Mouse (Mus musculus) stomach, postnatal 0 days (tissue): Measurements from ENCODE around the gene Isoc2a. TPM values are rescaled to one million over a fixed set of nuclear protein-coding genes. Genes with fewer than 3 reads are reported as not detected.

Experiments
- ATAC-seq: fragments of 200-750 bp; cut with Nextera tagmentation; 2 replicates; pipeline ENCODE4 v1.8.0; 2017; ENCODE audit not compliant: low FRiP score, low TSS enrichment
- DNase-seq: peaks from one replicate; pipeline ENCODE4 v3.0.0-alpha.2; 2016; ENCODE audit warnings: low spot score
- H3K27ac ChIP-seq: fragments of 300-500 bp; sonication (generic); replicated peaks from 2 replicates; pipeline ENCODE4 v1.5.1; 2014; ENCODE audit warnings: mild to moderate bottlenecking, control low read depth
- H3K27me3 ChIP-seq: fragments of 300-500 bp; sonication (generic); 2 replicates; pipeline ENCODE4 v1.6.1; 2014; ENCODE audit warnings: low read length; ENCODE audit not compliant: control insufficient read depth, insufficient read depth
- H3K36me3 ChIP-seq: fragments of 300-500 bp; sonication (generic); 2 replicates; pipeline ENCODE4 v1.6.1; 2014; ENCODE audit warnings: low read length, mixed read lengths; ENCODE audit not compliant: control insufficient read depth, insufficient read depth
- H3K4me1 ChIP-seq: fragments of 300-500 bp; sonication (generic); replicated peaks from 2 replicates; pipeline ENCODE4 v1.6.1; 2014; ENCODE audit warnings: antibody characterized with exemption; ENCODE audit not compliant: control insufficient read depth, insufficient read depth
- H3K4me2 ChIP-seq: fragments of 300-500 bp; sonication (generic); replicated peaks from 2 replicates; pipeline ENCODE4 v1.6.1; 2014; ENCODE audit warnings: low read depth, mild to moderate bottlenecking, control low read depth, moderate library complexity
- H3K4me3 ChIP-seq: fragments of 300-500 bp; sonication (generic); 2 replicates; pipeline ENCODE4 v1.5.1; 2014; ENCODE audit warnings: low read depth, low read length, control low read depth
- H3K9ac ChIP-seq: fragments of 300-500 bp; sonication (generic); 2 replicates; pipeline ENCODE4 v1.6.1; 2014; ENCODE audit warnings: mild to moderate bottlenecking, low read length, control low read depth, mixed read lengths
- H3K9me3 ChIP-seq: fragments of 300-500 bp; sonication (generic); 2 replicates; pipeline ENCODE4 v1.6.1; 2016; ENCODE audit warnings: low read length; ENCODE audit not compliant: control insufficient read depth
- CTCF ChIP-seq: IDR thresholded peaks from 2 replicates; pipeline ENCODE4 v1.5.1; 2016; ENCODE audit warnings: antibody characterized with exemption, low read depth, mild to moderate bottlenecking, moderate library complexity
- EP300 ChIP-seq: optimal IDR thresholded peaks from 2 replicates; pipeline ENCODE3; 2016; ENCODE audit warnings: antibody characterized with exemption
- WGBS: fragments of 180-500 bp; shearing (Covaris S2); extraction: QIAGEN DNeasy Blood & Tissue Kit; methylation state at CpG from one replicate; pipeline ENCODE4 v1.1.7; 2014; 5-methylcytosine and 5-hydroxymethylcytosine counted together
- polyA plus RNA-seq: library from polyadenylated mRNA; unstranded; fragments of >200 nt; fragmentation: Nextera tagmentation; extraction: Ambion mirVana; gene quantifications from 2 replicates; pipeline ENCODE4 v1.2.1, GENCODE M21; 2015

The Isoc2a gene
- polyA plus RNA-seq, 1 experiment from 2014 or later, result 0.67 TPM

DNA sequence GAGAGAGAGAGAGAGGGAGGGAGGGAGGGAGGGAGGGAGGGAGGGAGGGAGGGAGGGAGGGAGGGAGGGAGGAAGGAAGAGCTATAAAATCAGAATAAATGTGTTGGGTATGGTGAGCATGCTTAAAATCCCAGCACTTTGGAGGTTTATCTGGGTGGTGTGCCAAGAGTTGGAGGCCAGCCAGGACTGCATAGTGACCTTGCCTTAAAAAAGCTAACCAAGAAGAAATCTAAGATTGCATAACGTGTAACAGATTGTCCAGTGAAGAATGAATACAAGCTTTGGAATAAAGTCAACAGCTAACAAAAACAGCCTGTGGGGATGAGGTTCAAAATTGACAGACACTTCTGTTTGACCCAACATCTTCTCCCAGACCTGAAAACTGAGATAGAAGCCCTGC is 13.9 kb upstream of the Isoc2a start:
- Histone ChIP-seq H3K4me2 (no peak overlapping the region), H3K27me3 (no peaks in the 10 kb centered on the region), H3K9ac (no peak overlapping the region), H3K9me3 (no peaks in the 10 kb centered on the region), H3K4me1 (0 out of 2 replicates have a peak, but pooled peaks cover 5% of the 10 kb centered on the region), H3K27ac (no peak overlapping the region), H3K4me3 (no peak overlapping the region), H3K36me3 (no peaks in the 10 kb centered on the region)
- DNase-seq (peak; percentile 58), ATAC-seq (no peak)
- TF ChIP-seq EP300 (no peak), CTCF (no peak)
- 5% methylated on average over 1 of the region's 1 CpGs for WGBS

- H3K27me3 ChIP-seq, result no peaks in the 10 kb centered on the region
Measured at GRCm38 (mm10) chr7:4863541-4864080, 13.3 kb upstream of the Isoc2a start.

GRCm38 (mm10) chr7:4864130-4864845 is 12.7 kb upstream of the Isoc2a start:
- no peak for DNase-seq
- no peaks in the 10 kb centered on the region for H3K36me3 ChIP-seq
- H3K9me3 ChIP-seq, result no peaks in the 10 kb centered on the region
- no peak overlapping the region for H3K9ac ChIP-seq
- TF ChIP-seq EP300 (no peak), CTCF (no peak)
- H3K27me3 ChIP-seq, result no peaks in the 10 kb centered on the region
- no peak overlapping the region for H3K27ac ChIP-seq
- no peak for ATAC-seq
- 72% methylated on average over 5 of the region's 5 CpGs for WGBS
- H3K4me3 ChIP-seq, result no peak overlapping the region
- no peak overlapping the region for H3K4me2 ChIP-seq
- H3K4me1 ChIP-seq, result 0 out of 2 replicates have a peak, but pooled peaks cover 5% of the 10 kb centered on the region

More at GRCm38 (mm10) chr7:4863541-4864080, 13.3 kb upstream of the Isoc2a start:
- DNase-seq, result no peak
- Histone ChIP-seq H3K9me3 (no peaks in the 10 kb centered on the region), H3K27ac (no peak overlapping the region), H3K9ac (no peak overlapping the region), H3K4me2 (no peak overlapping the region), H3K36me3 (no peaks in the 10 kb centered on the region), H3K4me1 (0 out of 2 replicates have a peak, but pooled peaks cover 5% of the 10 kb centered on the region), H3K4me3 (no peak overlapping the region)
- 71% methylated on average over 7 of the region's 7 CpGs for WGBS
- TF ChIP-seq CTCF, result no peak
- TF ChIP-seq EP300, result no peak
- no peak for ATAC-seq

GRCm38 (mm10) chr7:4865090-4865489 is 11.9 kb upstream of the Isoc2a start:
- 0 out of 2 replicates have a peak, but pooled peaks have one; percentile 25 for ATAC-seq
- Histone ChIP-seq H3K36me3 (no peaks in the 10 kb centered on the region), H3K4me3 (peak overlapping the region; percentile 59; the same call in 1 of the 2 replicates), H3K9me3 (no peaks in the 10 kb centered on the region), H3K27ac (no peak overlapping the region), H3K4me2 (peak overlapping the region; percentile 74; the same call in 1 of the 2 replicates), H3K4me1 (0 out of 2 replicates have a peak, but pooled peaks cover 5% of the 10 kb centered on the region), H3K27me3 (no peaks in the 10 kb centered on the region), H3K9ac (no peak overlapping the region)
- 74% methylated on average over 5 of the region's 5 CpGs for WGBS
- no peak for TF ChIP-seq EP300
- peak; percentile 75 for TF ChIP-seq CTCF
- DNase-seq, result peak; percentile 61

DNA sequence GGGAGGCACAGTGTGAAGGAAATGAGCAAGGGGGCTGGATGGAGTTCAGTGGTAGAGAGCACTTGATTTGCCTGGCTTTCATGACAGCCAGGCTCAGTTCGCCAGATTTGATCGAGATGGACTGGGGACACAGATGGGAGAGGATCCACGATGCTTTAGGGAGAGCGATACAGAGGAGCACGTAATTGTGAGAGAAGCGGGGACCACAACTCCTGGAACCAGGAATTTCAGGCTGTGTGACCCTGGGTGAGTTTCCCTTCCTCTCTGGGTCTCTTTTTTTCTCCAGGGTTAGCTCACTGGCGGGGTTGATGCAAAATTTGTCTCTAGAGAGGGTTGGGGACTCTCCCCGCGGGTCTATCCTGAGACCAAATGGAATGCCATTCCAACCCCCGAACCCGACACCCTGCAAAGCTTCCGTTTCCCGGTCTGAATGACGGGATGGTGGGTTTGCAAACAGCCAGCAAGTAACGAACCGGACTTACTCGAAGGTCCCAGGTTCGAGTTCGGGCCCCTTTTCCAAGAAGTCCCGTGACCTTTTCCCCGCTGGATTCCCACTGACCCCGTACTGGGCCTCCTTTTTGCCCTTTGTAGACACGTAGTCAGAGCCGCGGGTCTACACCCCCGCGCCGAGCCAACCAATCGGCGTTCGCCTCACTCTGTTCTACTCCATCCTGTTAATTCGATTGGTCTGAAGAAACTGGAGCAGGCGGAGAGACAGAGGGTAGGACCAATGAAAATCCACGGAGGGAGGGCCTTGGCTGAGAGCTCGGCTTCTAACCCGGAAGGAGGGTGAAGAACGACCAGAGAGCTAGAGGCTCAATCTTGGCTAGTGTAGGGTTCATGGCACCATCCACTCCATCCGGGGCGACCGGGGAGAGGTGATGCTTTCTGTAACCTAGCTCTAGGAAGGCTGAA is 11.1 kb upstream of the Isoc2a start:
- 3% methylated on average over 40 of the region's 40 CpGs for WGBS
- Histone ChIP-seq H3K4me2 (peak overlapping the region; percentile 74), H3K36me3 (no peaks in the 10 kb centered on the region), H3K27me3 (no peaks in the 10 kb centered on the region), H3K9ac (peak overlapping the region; percentile 72), H3K9me3 (no peaks in the 10 kb centered on the region), H3K4me1 (0 out of 2 replicates have a peak, but pooled peaks cover 5% of the 10 kb centered on the region), H3K27ac (peak overlapping the region; percentile 91), H3K4me3 (peak overlapping the region; percentile 59)
- ATAC-seq (peak; percentile 100), DNase-seq (peak; percentile 97)
- TF ChIP-seq EP300 (peak; percentile 38), CTCF (no peak)
